Mouse (Mus musculus): ENCODE data around the gene 1700017D01Rik. TPM values are rescaled to one million over a fixed set of nuclear protein-coding genes. Genes with fewer than 3 reads are reported as not detected.
"Not testable (repeated sequence)": the region's sequence is repeated elsewhere in the genome, so short reads cannot be mapped to it uniquely, and the experiment has no call there.

The 1700017D01Rik gene
- polyA plus RNA-seq (2012; rRNA removed), result not detected in 2 replicates
- polyA plus RNA-seq (2014; fragmentation: Nextera tagmentation; extraction: Ambion mirVana), result not detected in 2 replicates

GRCm38 (mm10) chr19:11130776-11131175 is at the start of gene 1700017D01Rik:
Gene 1700017D01Rik, minus strand, starts transcription at chr19:11130876.
- H3K9me3 ChIP-seq (ENCODE audit: control insufficient read depth, low read length); H3K27ac ChIP-seq (replicated peaks; ENCODE audit: low read depth, low read length); H3K9ac ChIP-seq (ENCODE audit: low read depth, low read length, severe bottlenecking); DNase-seq (ENCODE audit: low spot score); H3K36me3 ChIP-seq (ENCODE audit: control insufficient read depth, insufficient read depth, low read length); H3K4me3 ChIP-seq (replicated peaks; ENCODE audit: low read length); H3K4me2 ChIP-seq (replicated peaks; ENCODE audit: low read depth, low read length, severe bottlenecking); ATAC-seq (ENCODE audit: low FRiP score, low read depth); H3K27me3 ChIP-seq (ENCODE audit: control insufficient read depth, insufficient read depth, low read length); H3K4me1 ChIP-seq (ENCODE audit: control insufficient read depth, insufficient read depth, low read length): not testable (repeated sequence)
- WGBS, result 77% methylated on average over 8 of the region's 8 CpGs

DNA sequence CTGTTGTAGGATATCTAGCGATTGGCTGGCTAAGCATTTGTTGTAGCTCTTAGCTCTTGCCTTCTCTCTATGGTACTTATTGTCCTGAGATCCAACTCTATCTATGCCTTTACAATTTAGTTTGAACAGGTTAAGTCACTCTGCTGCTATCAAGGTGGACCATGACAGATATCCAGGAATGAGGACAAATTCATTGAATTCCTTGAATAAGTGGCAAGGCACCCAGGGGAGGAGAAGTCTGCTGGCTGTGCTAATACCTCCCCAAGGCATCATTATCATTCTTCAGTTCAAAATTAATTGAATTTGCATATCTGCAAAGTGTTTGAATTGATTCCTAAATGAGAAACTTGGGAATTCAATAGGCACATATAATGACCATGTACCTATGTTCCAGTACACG is 46.8 kb upstream of the 1700017D01Rik start:
- H3K9me3 ChIP-seq (ENCODE audit: control insufficient read depth, low read length), result no peaks in the 10 kb centered on the region
- no peaks in the 10 kb centered on the region for H3K36me3 ChIP-seq (ENCODE audit: control insufficient read depth, insufficient read depth, low read length)
- DNase-seq (ENCODE audit: low spot score), result no peak
- no peaks in the 10 kb centered on the region for H3K4me1 ChIP-seq (ENCODE audit: control insufficient read depth, insufficient read depth, low read length)
- 71% methylated on average over 2 of the region's 2 CpGs for whole genome bisulfite sequencing
- H3K4me2 ChIP-seq (replicated peaks; ENCODE audit: low read depth, low read length, severe bottlenecking), result no peak overlapping the region
- H3K27me3 ChIP-seq (ENCODE audit: control insufficient read depth, insufficient read depth, low read length), result no peaks in the 10 kb centered on the region
- H3K4me3 ChIP-seq (replicated peaks; ENCODE audit: low read length), result no peak overlapping the region
- no peak for TF ChIP-seq POLR2A (IDR thresholded peaks at IDR 0.05; ENCODE audit: borderline replicate concordance, extremely low read depth, insufficient read depth, insufficient read length)
- no peak for ATAC-seq (ENCODE audit: low FRiP score, low read depth)
- no peak overlapping the region for H3K9ac ChIP-seq (ENCODE audit: low read depth, low read length, severe bottlenecking)
- no peak overlapping the region for H3K27ac ChIP-seq (replicated peaks; ENCODE audit: low read depth, low read length)

DNA sequence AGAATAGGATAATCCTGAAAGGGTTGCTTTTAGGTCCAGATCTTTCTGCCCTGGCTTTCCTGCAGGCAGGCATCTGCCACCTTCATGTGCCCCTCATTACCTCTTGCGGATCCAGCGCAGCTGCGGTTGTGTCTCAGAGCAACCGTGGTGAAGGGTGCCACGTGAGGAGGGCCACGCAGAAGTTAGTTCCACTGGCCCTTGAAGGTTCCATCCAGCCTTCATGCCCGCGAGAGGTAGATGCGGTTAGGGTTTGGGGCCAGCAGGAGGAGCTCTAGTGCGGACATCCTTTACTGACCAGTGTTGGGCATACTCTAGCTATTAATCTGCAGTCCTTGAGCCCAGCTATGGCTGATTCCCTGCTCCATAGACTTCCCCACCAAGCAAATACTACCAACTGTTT is 34.5 kb upstream of the 1700017D01Rik start, which contains the start of gene 1700025F22Rik:
1700025F22Rik (minus strand) TSS at position 149 of the 400 bp plus-strand sequence.
- Histone ChIP-seq H3K27ac (replicated peaks; ENCODE audit: low read depth, low read length) (no peak within 1 kb of the TSS), H3K9ac (ENCODE audit: low read depth, low read length, severe bottlenecking) (no peak within 1 kb of the TSS), H3K4me1 (ENCODE audit: control insufficient read depth, insufficient read depth, low read length) (no peaks in the 10 kb centered on the region), H3K27me3 (ENCODE audit: control insufficient read depth, insufficient read depth, low read length) (no peaks in the 10 kb centered on the region), H3K4me3 (replicated peaks; ENCODE audit: low read length) (no peak within 1 kb of the TSS), H3K36me3 (ENCODE audit: control insufficient read depth, insufficient read depth, low read length) (no peaks in the 10 kb centered on the region), H3K4me2 (replicated peaks; ENCODE audit: low read depth, low read length, severe bottlenecking) (no peak within 1 kb of the TSS), H3K9me3 (ENCODE audit: control insufficient read depth, low read length) (no peaks in the 10 kb centered on the region)
- ATAC-seq (ENCODE audit: low FRiP score, low read depth), result no peak
- 43% methylated on average over 10 of the region's 10 CpGs for WGBS
- DNase-seq (ENCODE audit: low spot score), result no peak
- no peak for TF ChIP-seq POLR2A (IDR thresholded peaks at IDR 0.05; ENCODE audit: borderline replicate concordance, extremely low read depth, insufficient read depth, insufficient read length)

GRCm38 (mm10) chr19:11157890-11158289 is 27.2 kb upstream of the 1700017D01Rik start:
- H3K9me3 ChIP-seq (ENCODE audit: control insufficient read depth, low read length); H3K27ac ChIP-seq (replicated peaks; ENCODE audit: low read depth, low read length); H3K36me3 ChIP-seq (ENCODE audit: control insufficient read depth, insufficient read depth, low read length); H3K27me3 ChIP-seq (ENCODE audit: control insufficient read depth, insufficient read depth, low read length); H3K9ac ChIP-seq (ENCODE audit: low read depth, low read length, severe bottlenecking); H3K4me3 ChIP-seq (replicated peaks; ENCODE audit: low read length); DNase-seq (ENCODE audit: low spot score); H3K4me1 ChIP-seq (ENCODE audit: control insufficient read depth, insufficient read depth, low read length); H3K4me2 ChIP-seq (replicated peaks; ENCODE audit: low read depth, low read length, severe bottlenecking); ATAC-seq (ENCODE audit: low FRiP score, low read depth): not testable (repeated sequence)
- 73% methylated on average over 6 of the region's 6 CpGs for WGBS

- ATAC-seq (ENCODE audit: low FRiP score, low read depth), result no peak
- TF ChIP-seq POLR2A (IDR thresholded peaks at IDR 0.05; ENCODE audit: borderline replicate concordance, extremely low read depth, insufficient read depth, insufficient read length), result no peak
- WGBS, result 66% methylated on average over 4 of the region's 4 CpGs
- no peak overlapping the region for H3K4me3 ChIP-seq (replicated peaks; ENCODE audit: low read length)
- no peak overlapping the region for H3K27ac ChIP-seq (replicated peaks; ENCODE audit: low read depth, low read length)
- H3K36me3 ChIP-seq (ENCODE audit: control insufficient read depth, insufficient read depth, low read length), result no peaks in the 10 kb centered on the region
- no peak overlapping the region for H3K9ac ChIP-seq (ENCODE audit: low read depth, low read length, severe bottlenecking)
- DNase-seq (ENCODE audit: low spot score), result no peak
- H3K9me3 ChIP-seq (ENCODE audit: control insufficient read depth, low read length), result no peaks in the 10 kb centered on the region
- no peaks in the 10 kb centered on the region for H3K4me1 ChIP-seq (ENCODE audit: control insufficient read depth, insufficient read depth, low read length)
- H3K4me2 ChIP-seq (replicated peaks; ENCODE audit: low read depth, low read length, severe bottlenecking), result no peak overlapping the region
- no peaks in the 10 kb centered on the region for H3K27me3 ChIP-seq (ENCODE audit: control insufficient read depth, insufficient read depth, low read length)
Measured at GRCm38 (mm10) chr19:11135336-11135735, 4.7 kb upstream of the 1700017D01Rik start.

GRCm38 (mm10) chr19:11134852-11135251 is 4.2 kb upstream of the 1700017D01Rik start:
- H3K27ac ChIP-seq (replicated peaks; ENCODE audit: low read depth, low read length), result no peak overlapping the region
- no peaks in the 10 kb centered on the region for H3K9me3 ChIP-seq (ENCODE audit: control insufficient read depth, low read length)
- H3K9ac ChIP-seq (ENCODE audit: low read depth, low read length, severe bottlenecking), result no peak overlapping the region
- no peaks in the 10 kb centered on the region for H3K27me3 ChIP-seq (ENCODE audit: control insufficient read depth, insufficient read depth, low read length)
- H3K36me3 ChIP-seq (ENCODE audit: control insufficient read depth, insufficient read depth, low read length), result no peaks in the 10 kb centered on the region
- no peak overlapping the region for H3K4me2 ChIP-seq (replicated peaks; ENCODE audit: low read depth, low read length, severe bottlenecking)
- H3K4me1 ChIP-seq (ENCODE audit: control insufficient read depth, insufficient read depth, low read length), result no peaks in the 10 kb centered on the region
- no peak overlapping the region for H3K4me3 ChIP-seq (replicated peaks; ENCODE audit: low read length)
- ATAC-seq (ENCODE audit: low FRiP score, low read depth), result no peak
- DNase-seq (ENCODE audit: low spot score), result no peak
- WGBS, result 89% methylated on average over 2 of the region's 2 CpGs
- no peak for TF ChIP-seq POLR2A (IDR thresholded peaks at IDR 0.05; ENCODE audit: borderline replicate concordance, extremely low read depth, insufficient read depth, insufficient read length)
